Mouse (Mus musculus) neutrophil, adult 83 days (primary cell): ENCODE data around the gene Gm4513. TPM values are rescaled to one million over a fixed set of nuclear protein-coding genes. Genes with fewer than 3 reads are reported as not detected.

ENCODE experiments used
- total RNA-seq, 2 experiments: library from RNA; stranded (reverse); gene quantifications; one replicate each; pipeline ENCODE4 v1.2.4; 2023

Gm4513 gene
- not detected for total RNA-seq

GRCm38 (mm10) chr7:20598921-20599320 is at the start of gene Gm4513:
Gene Gm4513 (minus strand): TSS chr7:20599021.

GRCm38 (mm10) chr7:20576141-20576540 is 22.7 kb downstream of the Gm4513 start, which contains the start of gene Gm4141:
Gene Gm4141 (minus strand): TSS chr7:20576241.

GRCm38 (mm10) chr7:20545657-20546056 is 53.2 kb downstream of the Gm4513 start, which contains the start of gene Gm5726:
Gene Gm5726 (minus strand): TSS chr7:20545757.

Other genes with a start within 250 kb of the Gm4513 start
- not detected for gene Gm5728, start 223.6 kb downstream of the Gm4513 start, total RNA-seq
- gene Vmn1r100, start 181.1 kb downstream of the Gm4513 start, total RNA-seq, result not detected
- not detected for gene Vmn1r101, start 156.4 kb downstream of the Gm4513 start, total RNA-seq
- not detected for gene Gm10670, start 124.1 kb downstream of the Gm4513 start, total RNA-seq
- not detected for gene Vmn1r103, start 88.5 kb downstream of the Gm4513 start, total RNA-seq
- not detected for gene Vmn1r104, start 65.2 kb downstream of the Gm4513 start, total RNA-seq
- gene Gm5726, start 53.3 kb downstream of the Gm4513 start, total RNA-seq, result not detected
- gene Gm4141, start 22.8 kb downstream of the Gm4513 start, total RNA-seq, result not detected
- not detected for gene Vmn1r107, start 69.9 kb upstream of the Gm4513 start, total RNA-seq
- gene Vmn1r111, start 104.2 kb upstream of the Gm4513 start, total RNA-seq, result not detected
- not detected for gene Gm10668, start 131.6 kb upstream of the Gm4513 start, total RNA-seq
- not detected for gene Vmn1r112, start 172.2 kb upstream of the Gm4513 start, total RNA-seq
- not detected for gene Vmn1r113, start 188.3 kb upstream of the Gm4513 start, total RNA-seq
- gene Vmn1r114, start 213.2 kb upstream of the Gm4513 start, total RNA-seq, result not detected
- gene Vmn1r115, start 246.0 kb upstream of the Gm4513 start, total RNA-seq, result not detected